Mouse (Mus musculus) bone marrow macrophage, adult 2 months (primary cell): ENCODE data around the gene Kctd19.
A peak's percentile ranks its signal among the peaks of the same experiment; 100 is the strongest.

ENCODE experiments used
- CTCF ChIP-seq: IDR thresholded peaks from 2 replicates; pipeline ENCODE4 v1.5.1; 2012; ENCODE audit warnings: low read depth, mild to moderate bottlenecking, low read length, moderate library complexity
- POLR2A ChIP-seq: IDR thresholded peaks from 2 replicates; pipeline ENCODE4 v1.6.1; 2012; ENCODE audit warnings: mild to moderate bottlenecking, low read depth, low read length, borderline replicate concordance

DNA sequence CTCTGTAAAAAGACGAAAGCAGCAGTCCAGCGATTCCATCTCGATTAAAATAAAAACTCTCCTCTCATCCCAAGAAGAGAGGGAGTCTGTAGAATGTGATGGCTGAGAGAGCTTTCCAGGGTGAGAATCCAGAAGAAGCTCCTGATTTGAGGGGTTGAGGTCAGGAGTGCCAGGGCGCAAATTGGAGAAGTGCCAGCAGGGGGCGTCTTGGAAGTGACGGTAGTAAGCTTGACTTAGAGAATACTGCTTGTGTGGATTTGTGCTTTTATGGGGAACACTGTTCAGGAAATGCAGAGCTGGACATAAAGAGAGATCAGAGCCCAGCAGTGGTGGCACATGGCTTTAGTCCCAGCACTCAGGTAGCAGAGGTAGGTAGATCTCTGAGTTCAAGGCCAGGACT is 28.1 kb upstream of the Kctd19 start:
- TF ChIP-seq CTCF = peak; percentile 65
- TF ChIP-seq POLR2A = no peak
